Mouse (Mus musculus): ENCODE data around the gene Mtap.
A peak's percentile ranks its signal among the peaks of the same experiment; 100 is the strongest.

Gene Mtap

GRCm38 (mm10) chr4:89136906-89137541 is at the start of gene Mtap:
Gene Mtap (plus strand): TSS chr4:89137122.
- DNase-seq (ENCODE audit: low read depth, low spot score) = peak; percentile 91

GRCm38 (mm10) chr4:89089110-89089509 is 47.8 kb upstream of the Mtap start:
- no peak for DNase-seq (ENCODE audit: low read depth, low spot score)

DNA sequence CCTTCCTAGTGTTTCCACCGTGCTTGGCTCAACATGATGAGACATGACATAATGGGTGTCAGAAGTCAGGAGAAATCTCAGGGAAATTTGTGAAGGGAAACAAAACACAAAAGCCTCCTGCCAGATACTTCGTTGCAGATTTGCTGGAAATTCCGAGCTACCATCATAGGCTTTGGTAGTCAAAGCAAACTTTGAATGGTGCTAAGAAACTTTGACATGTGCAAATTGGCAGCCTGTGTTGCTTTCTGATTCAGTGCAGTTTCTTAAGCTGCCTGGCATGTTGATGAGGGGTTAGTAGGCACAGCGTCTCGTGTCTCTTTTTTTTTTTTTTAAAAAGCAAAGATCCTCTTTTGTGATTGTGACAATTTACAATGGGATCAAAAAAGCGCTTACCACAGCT is 46.7 kb upstream of the Mtap start:
- no peak for DNase-seq (ENCODE audit: low read depth, low spot score)

DNA sequence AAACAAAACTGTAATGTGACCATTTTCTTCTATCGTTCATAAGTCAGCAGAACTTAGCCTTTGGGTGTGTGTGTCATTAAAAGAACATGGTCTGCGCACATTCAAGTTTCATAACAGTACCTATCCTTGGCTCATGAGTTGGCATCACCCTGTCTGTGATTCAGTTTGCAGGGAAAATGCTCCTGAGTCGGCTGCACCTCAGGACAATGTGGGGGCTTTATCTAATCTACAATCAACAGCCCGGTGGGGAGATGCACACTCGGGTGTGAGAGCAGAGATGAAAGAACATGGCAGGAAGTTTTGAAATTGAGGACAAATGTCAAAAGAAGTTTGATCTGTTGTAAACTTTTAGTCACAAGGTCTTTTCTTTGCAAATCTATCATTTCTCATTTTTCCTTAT is 44.8 kb upstream of the Mtap start:
- no peak for DNase-seq (ENCODE audit: low read depth, low spot score)

GRCm38 (mm10) chr4:89094773-89095172 is 42.1 kb upstream of the Mtap start:
- DNase-seq (ENCODE audit: low read depth, low spot score) = no peak

DNA sequence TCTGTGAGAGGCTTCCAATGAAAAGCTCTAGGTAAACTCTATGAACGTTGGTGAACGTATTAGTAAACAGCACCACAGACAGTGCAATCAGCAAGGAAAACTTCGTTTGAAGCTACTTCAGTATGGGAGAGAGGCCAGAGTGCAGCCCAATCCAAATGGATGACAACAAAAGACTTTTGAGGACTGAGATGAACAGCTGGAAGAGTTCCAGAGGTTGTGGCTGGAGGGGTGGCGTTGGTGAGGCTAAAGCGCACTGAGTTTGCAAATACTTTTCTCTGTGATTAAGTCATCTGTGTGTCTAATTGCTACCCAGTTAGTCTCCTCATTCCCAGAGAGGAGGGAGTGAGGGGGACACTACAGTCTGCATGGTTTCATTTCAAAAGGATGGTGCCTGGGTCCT is 38.7 kb upstream of the Mtap start:
- DNase-seq (ENCODE audit: low read depth, low spot score) = peak; percentile 2

DNA sequence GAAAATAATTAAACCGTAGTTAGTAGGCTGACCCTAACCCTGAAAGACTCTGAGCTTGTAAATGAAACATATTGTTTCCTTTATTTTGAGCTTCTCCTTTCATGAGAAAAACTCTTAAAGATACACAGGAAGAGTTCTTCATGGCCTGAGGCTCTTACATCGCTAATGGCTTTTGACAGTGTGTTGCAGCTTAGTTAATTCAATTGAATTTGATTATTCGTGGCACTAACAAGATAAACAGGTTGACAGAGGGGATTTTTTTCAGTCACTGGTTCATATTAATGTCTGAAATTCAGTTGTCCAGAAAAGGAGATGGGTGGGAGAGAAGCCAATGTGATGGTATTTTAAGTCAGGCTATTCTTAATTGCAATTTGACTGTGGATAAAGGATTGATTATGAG is 35.6 kb upstream of the Mtap start:
- DNase-seq (ENCODE audit: low read depth, low spot score) = no peak

GRCm38 (mm10) chr4:89102283-89102682 is 34.6 kb upstream of the Mtap start:
- DNase-seq (ENCODE audit: low read depth, low spot score) = no peak

GRCm38 (mm10) chr4:89105486-89105885 is 31.4 kb upstream of the Mtap start:
- no peak for DNase-seq (ENCODE audit: low read depth, low spot score)

- no peak for DNase-seq (ENCODE audit: low read depth, low spot score)
These were observed 30.4 kb upstream of the Mtap start for GRCm38 (mm10) chr4:89106505-89106904.

DNA sequence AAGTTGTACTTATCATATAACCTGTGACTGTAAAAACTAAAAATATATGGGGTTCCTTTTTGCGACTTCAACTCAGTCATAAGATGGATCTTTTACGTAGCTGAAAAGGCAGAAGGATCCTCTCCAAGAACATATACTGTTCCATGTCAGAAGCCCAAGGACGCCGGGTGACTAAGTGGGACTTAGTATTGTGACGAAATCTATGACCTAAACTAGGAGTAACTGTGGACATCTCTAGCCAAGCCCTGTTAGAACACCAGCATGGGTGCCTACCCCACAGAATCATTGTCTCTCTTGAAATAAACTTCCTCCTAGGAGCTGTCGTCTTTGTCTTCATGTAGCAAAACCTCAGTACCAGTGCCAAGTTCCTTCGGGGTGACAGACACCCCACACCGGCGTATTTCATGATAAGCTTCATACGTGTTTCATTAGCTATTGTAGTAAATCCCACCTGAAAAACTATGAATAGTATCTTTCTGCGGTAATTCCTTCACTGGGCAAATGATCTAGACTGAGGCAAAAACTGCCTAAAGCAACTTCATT is 24.7 kb upstream of the Mtap start:
- DNase-seq (ENCODE audit: low read depth, low spot score) = no peak

GRCm38 (mm10) chr4:89112782-89113181 is 24.1 kb upstream of the Mtap start:
- peak; percentile 12 for DNase-seq (ENCODE audit: low read depth, low spot score)

GRCm38 (mm10) chr4:89116006-89116405 is 20.9 kb upstream of the Mtap start:
- no peak for DNase-seq (ENCODE audit: low read depth, low spot score)

- DNase-seq (ENCODE audit: low read depth, low spot score) = no peak
These were observed 17.0 kb upstream of the Mtap start for GRCm38 (mm10) chr4:89119900-89120299.

DNA sequence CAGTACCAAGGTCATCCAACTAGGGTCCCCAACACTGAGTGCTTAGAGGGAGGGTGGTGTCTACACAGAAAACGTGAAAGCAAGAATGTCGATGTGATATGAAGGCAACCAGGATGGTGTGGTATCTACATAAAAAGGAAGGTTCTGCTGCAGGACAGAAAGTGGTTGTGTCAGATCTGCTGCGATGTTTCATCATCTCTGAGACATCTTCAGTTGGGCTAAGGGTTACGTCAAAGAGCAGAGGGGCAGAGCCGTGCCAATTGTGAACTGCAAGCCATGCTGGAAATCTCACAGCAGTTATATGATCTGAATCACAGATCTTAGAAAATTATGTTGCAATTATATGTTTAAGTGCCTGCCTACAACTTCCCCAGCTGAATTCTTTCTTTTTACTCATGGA is 16.6 kb upstream of the Mtap start:
- no peak for DNase-seq (ENCODE audit: low read depth, low spot score)

DNA sequence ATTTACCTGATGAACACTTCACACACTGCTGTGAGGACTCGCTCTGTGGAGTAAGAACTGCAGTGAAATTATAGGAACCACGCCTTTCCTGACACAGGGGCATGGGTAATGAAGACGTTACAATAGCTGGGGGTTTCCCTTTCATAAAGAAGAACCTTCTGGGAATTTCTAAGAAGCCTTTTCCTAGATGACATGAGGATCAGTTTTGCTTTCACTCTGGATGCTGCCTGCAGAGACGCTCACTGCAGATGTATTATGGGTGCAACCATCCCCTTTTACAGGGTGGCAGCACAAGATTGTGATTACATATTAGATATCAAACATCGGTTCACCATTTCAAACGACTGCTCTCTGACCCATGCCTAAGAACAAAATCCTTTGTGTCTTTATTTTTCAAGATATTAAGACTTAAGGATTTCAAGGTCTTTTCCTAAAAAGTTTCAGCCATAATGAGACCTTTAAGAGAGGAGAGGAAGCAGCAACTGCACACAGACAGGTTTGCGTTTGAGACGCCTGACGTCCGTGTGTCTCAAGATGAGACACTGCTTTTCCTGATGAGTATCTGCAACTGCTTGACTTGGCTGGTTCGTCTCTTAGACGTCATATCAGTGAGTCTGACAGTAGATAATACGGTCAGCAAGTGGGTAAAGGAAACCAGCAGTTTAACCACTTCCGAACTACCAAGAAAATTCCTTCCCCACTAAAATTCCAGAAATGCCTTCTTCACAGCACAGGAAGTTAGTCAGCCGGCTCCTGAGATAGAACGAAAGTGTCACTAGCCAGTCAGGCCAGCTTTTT is 13.3 kb upstream of the Mtap start:
- DNase-seq (ENCODE audit: low read depth, low spot score) = no peak

- DNase-seq (ENCODE audit: low read depth, low spot score) = no peak
These were observed 9.2 kb upstream of the Mtap start for GRCm38 (mm10) chr4:89127674-89128073.

- DNase-seq (ENCODE audit: low read depth, low spot score) = peak; percentile 46
These were observed 8.6 kb upstream of the Mtap start for GRCm38 (mm10) chr4:89128080-89128936.

DNA sequence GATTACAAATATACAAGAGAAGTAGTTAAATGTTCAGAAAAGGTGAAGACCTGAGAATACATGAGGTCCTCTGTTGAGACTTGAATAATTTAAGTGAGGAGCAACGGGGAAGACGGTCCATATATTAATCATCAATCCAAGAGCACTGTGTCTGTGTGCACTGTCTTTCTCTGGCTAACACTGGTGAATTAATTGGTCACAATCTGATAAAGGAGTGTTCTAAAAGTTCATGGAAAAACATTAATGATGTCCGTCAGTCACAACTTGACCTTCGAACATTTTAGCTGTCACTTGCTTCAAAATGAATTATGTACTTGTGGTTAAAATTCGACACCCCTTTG is 8.0 kb upstream of the Mtap start:
- DNase-seq (ENCODE audit: low read depth, low spot score) = no peak

DNA sequence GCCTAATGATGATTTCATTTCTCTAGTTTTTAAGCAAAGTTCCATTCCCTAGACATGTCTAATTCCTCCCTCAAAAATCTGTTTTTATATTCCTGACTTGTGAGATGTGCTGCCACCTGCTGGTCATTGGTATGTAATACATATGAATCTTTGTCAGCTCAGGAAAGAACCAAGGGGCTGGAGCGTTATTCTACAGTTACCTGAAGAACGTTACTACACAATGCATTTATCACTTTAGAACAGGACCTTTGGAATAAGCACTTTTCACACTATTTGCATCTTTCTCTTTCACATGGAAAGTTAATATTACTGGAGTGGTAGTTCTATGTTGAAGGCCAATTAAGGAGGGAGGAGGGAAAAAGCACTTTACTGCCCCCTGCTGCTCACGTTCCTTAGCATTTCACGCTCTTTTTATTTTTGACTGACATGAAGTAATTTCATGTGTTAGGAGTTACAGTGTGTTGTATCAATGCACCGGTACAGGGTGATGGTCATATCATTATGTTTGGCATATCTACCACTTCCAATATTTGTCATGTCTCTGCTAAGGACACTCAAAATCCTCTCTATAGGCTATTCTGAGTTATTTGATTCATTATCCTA is 7.5 kb upstream of the Mtap start:
- peak; percentile 77 for DNase-seq (ENCODE audit: low read depth, low spot score)

DNA sequence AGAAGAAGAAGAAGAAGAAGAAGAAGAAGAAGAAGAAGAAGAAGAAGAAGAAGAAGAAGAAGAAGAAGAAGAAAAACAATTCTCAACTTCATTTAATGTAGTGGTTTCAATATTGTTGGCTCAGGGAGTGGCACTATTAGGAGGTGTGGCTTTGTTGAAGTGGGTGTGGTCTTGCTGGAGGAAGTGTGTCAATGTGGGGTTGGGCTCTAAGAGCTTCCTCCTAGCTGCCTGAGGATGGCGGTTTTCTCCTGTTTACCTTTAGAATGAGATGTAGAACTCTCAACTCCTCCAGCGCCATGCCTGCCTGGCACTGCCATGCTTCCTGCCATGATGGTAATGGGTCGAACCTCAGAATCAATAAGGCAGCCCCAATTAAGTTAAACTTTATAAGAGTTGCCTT is 5.1 kb upstream of the Mtap start:
- DNase-seq (ENCODE audit: low read depth, low spot score) = no peak

- DNase-seq (ENCODE audit: low read depth, low spot score) = no peak
These were observed 566 bp upstream of the Mtap start for GRCm38 (mm10) chr4:89136356-89136755.

All from brain, adult 2 months (tissue).